Mouse (Mus musculus) urinary bladder, adult 2 months (tissue): ENCODE data around the gene Kprp. TPM values are rescaled to one million over a fixed set of nuclear protein-coding genes. Genes with fewer than 3 reads are reported as not detected.
"Not testable (repeated sequence)": the region's sequence is repeated elsewhere in the genome, so short reads cannot be mapped to it uniquely, and the experiment has no call there.

Experiments used
- DNase-seq: peaks from one replicate; pipeline ENCODE4 v3.0.0; 2022; ENCODE audit warnings: low spot score
- polyA plus RNA-seq: library from polyadenylated mRNA; depleted of rRNA; stranded (reverse); fragments of >200 nt; gene quantifications from 2 replicates; pipeline ENCODE4 v1.2.3, GENCODE M21; 2012; rRNA removed

Kprp gene
- not detected in 2 replicates for polyA plus RNA-seq

GRCm38 (mm10) chr3:92827108-92827507 is at the start of gene Kprp:
Kprp (minus strand) TSS chr3:92827247.
- no peak for DNase-seq

DNA sequence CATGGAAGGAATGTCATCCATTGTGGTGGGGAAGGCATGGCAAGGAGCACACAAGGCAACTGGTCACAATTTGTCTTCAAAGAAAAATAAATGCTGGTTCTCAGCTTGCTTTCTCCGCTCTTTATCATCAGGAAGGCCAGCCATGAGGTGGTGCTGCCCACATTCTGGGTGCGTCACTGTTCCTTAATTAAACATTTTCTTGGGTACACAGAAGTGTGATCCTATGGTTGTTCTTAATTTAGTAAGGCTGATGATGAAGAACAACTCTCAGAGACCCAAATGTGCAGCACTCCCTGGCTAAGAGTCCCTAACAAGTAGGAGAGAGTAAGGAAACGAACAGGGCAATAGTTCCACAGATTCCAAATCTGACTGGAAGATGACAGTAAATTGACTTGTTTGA is 47.1 kb upstream of the Kprp start:
- no peak for DNase-seq

GRCm38 (mm10) chr3:92870116-92870515 is 43.1 kb upstream of the Kprp start, which contains the start of gene 2310050C09Rik:
2310050C09Rik (minus strand) TSS chr3:92870216.
- no peak for DNase-seq

DNA sequence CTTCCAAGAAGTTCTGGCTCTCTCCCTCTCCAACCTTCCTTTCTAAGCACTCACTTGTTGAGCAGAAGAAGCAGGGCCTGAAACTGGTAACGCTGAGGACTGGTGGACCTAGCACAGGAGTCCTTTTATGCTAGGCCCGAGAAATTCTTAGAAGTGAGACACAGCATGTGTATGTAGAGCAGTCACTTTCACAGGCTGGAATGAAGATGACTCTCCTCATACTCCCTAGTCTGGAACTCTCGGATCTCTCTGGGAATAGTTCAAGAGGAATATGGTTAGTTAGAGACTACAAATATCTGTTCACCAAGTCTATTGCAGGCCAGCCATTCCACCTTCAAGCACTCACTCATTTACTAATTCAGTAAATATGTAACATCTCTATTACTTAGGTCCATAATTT is 24.1 kb upstream of the Kprp start, which contains the start of gene Lce1l:
Gene Lce1l (minus strand): TSS at position 101 of the 400 bp plus-strand sequence.
- no peak for DNase-seq

GRCm38 (mm10) chr3:92825808-92826207 is 1.2 kb downstream of the Kprp start:
- DNase-seq: no peak

- not testable (repeated sequence) for DNase-seq
These were observed 11.0 kb downstream of the Kprp start for GRCm38 (mm10) chr3:92816036-92816435.

DNA sequence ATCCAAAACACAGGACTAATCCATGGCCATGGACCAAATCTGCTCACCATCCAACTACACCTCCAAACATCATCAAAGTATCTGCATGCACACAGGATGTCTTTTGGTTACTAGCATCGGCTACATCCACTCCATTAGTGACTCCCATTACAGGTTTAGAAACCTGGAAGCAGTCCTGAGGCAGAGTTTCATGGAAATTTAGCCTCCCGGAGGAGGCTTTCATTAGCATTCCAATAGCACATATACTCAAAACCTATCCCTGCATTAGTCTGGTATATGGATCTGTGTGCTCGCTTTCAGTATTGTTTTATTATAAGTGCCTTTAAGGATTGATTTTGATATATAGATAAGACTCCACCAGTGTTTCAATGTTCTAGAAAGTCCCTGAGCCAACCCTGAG is 11.5 kb downstream of the Kprp start:
- DNase-seq: no peak

DNA sequence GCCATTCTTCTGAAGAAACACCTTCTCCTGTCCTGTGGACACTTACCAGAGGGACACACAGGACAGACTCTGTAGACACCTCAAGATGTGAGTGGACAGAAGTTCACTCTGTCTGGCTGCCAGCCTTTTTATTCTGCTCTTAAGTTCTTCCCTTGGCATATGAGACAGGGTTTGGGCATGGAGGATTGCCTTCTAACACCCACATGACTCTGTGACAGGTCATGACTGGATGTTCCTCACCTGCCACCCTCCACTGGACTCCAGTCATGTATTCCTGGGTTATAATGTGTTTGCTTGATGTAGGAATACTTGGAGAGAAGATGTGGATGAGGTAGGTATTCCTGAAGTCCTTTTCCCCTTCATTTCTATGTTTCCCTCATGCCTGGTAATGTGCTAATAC is 19.3 kb downstream of the Kprp start, which contains the start of gene Lce1k:
Gene Lce1k (minus strand): TSS at position 101 of the 400 bp plus-strand sequence.
- DNase-seq: no peak

- DNase-seq: no peak
These were observed 36.6 kb downstream of the Kprp start, which contains the start of gene Lce1j for GRCm38 (mm10) chr3:92790414-92790813. Lce1j (minus strand) TSS chr3:92790514.

DNA sequence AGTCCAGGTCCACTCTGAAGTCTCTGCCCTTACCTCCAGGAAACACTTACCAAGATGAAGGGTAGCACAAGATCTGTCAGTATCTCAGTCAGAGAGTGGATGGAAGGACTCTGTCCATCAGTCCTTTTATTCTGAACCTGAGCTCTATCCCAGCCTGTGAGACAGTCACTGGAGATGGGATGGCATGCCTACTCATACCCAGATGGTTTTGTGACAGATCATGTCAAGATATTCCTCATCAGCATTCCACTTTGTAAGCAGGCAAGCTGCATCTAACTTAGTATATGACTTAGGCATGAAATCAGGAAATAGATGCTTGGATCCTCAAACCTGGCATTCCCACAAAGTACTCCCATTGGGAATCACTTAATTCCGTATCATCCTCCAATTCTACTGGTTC is 48.2 kb downstream of the Kprp start, which contains the start of gene Lce1i:
Gene Lce1i (minus strand): TSS at position 101 of the 400 bp plus-strand sequence.
- no peak for DNase-seq

Other genes starting within 250 kb of the Kprp start
- gene Smcp, start 238.2 kb downstream of the Kprp start, polyA plus RNA-seq: 0.18 TPM in 1 of 2 replicates, not detected in the other
- not detected in 2 replicates for gene 2210017I01Rik, start 219.8 kb downstream of the Kprp start, polyA plus RNA-seq
- 1.2 and 1.3 TPM in 2 replicates for gene Lce6a, start 205.6 kb downstream of the Kprp start, polyA plus RNA-seq
- gene Lce1a1, start 178.9 kb downstream of the Kprp start, polyA plus RNA-seq: not detected in 2 replicates
- gene Lce1b, start 170.3 kb downstream of the Kprp start, polyA plus RNA-seq: not detected in 2 replicates
- not detected in 2 replicates for gene Lce1a2, start 156.9 kb downstream of the Kprp start, polyA plus RNA-seq
- 0.15 and 0.33 TPM in 2 replicates for gene Lce1c, start 148.0 kb downstream of the Kprp start, polyA plus RNA-seq
- not detected in 2 replicates for gene Lce1d, start 140.0 kb downstream of the Kprp start, polyA plus RNA-seq
- not detected in 2 replicates for gene Lce1e, start 118.2 kb downstream of the Kprp start, polyA plus RNA-seq
- gene Lce1f, start 106.9 kb downstream of the Kprp start, polyA plus RNA-seq: not detected in 2 replicates
- not detected in 2 replicates for gene Gm38119, start 88.2 kb downstream of the Kprp start, polyA plus RNA-seq
- gene Lce1g, start 74.9 kb downstream of the Kprp start, polyA plus RNA-seq: not detected in 2 replicates
- gene Lce1h, start 62.2 kb downstream of the Kprp start, polyA plus RNA-seq: not detected in 2 replicates
- not detected in 2 replicates for gene Lce1i, start 48.3 kb downstream of the Kprp start, polyA plus RNA-seq
- gene Lce1j, start 36.7 kb downstream of the Kprp start, polyA plus RNA-seq: not detected in 2 replicates
- not detected in 2 replicates for gene Lce1k, start 19.4 kb downstream of the Kprp start, polyA plus RNA-seq
- gene Lce1l, start 24.0 kb upstream of the Kprp start, polyA plus RNA-seq: not detected in 2 replicates
- gene 2310050C09Rik, start 43.0 kb upstream of the Kprp start, polyA plus RNA-seq: not detected in 2 replicates
- gene Lce3a, start 99.0 kb upstream of the Kprp start, polyA plus RNA-seq: not detected in 2 replicates
- gene Lce3b, start 105.7 kb upstream of the Kprp start, polyA plus RNA-seq: not detected in 2 replicates
- gene Lce3c, start 117.2 kb upstream of the Kprp start, polyA plus RNA-seq: not detected in 2 replicates
- gene Lce3d, start 130.1 kb upstream of the Kprp start, polyA plus RNA-seq: not detected in 2 replicates
- gene Lce3e, start 139.8 kb upstream of the Kprp start, polyA plus RNA-seq: not detected in 2 replicates
- not detected in 2 replicates for gene Lce3f, start 165.0 kb upstream of the Kprp start, polyA plus RNA-seq
- not detected in 2 replicates for gene Crct1, start 188.4 kb upstream of the Kprp start, polyA plus RNA-seq
- not detected in 2 replicates for gene Lce1m, start 191.8 kb upstream of the Kprp start, polyA plus RNA-seq
- not detected in 2 replicates for gene Gm4858, start 241.6 kb upstream of the Kprp start, polyA plus RNA-seq